Mouse (Mus musculus): Measurements from ENCODE around the gene Ulk3. TPM values are rescaled to one million over a fixed set of nuclear protein-coding genes. Genes with fewer than 3 reads are reported as not detected.

Ulk3 gene
- polyA plus RNA-seq, 1 experiment, result 14.0 TPM

DNA sequence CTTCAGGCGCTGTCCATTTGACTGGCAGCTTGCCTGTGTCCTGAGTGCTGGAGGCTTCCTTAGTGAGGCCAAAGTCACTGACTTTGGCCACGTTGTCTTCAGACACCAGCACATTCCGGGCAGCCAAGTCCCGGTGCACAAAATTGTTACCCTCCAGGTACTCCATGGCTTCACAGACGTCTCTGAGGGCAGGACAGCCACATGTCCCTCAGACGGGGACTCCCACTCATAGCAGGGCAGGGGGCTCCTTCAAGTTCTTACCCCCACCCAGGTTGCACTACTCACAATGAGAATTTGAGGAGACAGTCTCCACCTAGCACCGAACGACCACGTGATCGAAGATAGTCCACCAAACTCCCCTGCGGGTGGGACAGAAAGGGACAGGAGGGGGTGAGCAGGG is 38.6 kb downstream of the Ulk3 start:
- H3K27me3 ChIP-seq (ENCODE audit: control insufficient read depth, insufficient read depth, low read length), result no peaks in the 10 kb centered on the region
- peaks cover 12% of the 10 kb centered on the region for H3K4me1 ChIP-seq (ENCODE audit: control insufficient read depth, insufficient read depth, insufficient read length, low read length)
- H3K36me3 ChIP-seq (ENCODE audit: control insufficient read depth, insufficient read depth, low read length), result peaks cover 63% of the 10 kb centered on the region
- WGBS, result 91% methylated on average over 11 of the region's 11 CpGs
- TF ChIP-seq CTCF (IDR thresholded peaks at IDR 0.05; ENCODE audit: extremely low read depth, insufficient read length, insufficient replicate concordance, low read depth, low read length) (no peak), POLR2A (IDR thresholded peaks at IDR 0.05; ENCODE audit: low read depth, low read length) (no peak)
- H3K4me3 ChIP-seq (ENCODE audit: low read depth, low read length), result no peak overlapping the region
- no peak overlapping the region for H3K27ac ChIP-seq (ENCODE audit: insufficient read depth, low read depth, low read length)

DNA sequence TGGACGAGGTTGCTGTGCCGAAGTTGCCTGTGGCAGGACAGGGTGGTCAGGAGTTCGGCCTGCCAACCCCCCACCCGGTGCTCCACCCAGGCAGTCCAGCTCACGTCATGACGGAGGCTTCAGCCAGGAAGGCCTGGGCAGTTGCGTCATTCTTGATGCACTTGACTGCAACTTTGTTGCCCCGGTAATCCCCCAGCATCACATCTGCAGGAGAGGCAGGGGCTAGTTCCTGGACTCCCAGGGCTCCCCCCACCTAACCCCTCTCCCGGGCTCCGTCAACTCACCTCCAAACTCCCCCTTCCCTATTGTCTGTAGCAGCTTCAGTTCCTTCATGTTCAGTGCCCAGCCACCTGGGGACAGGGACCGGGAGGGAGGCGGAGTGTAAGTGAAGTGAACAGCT is 39.5 kb downstream of the Ulk3 start:
- Histone ChIP-seq H3K27me3 (ENCODE audit: control insufficient read depth, insufficient read depth, low read length) (no peaks in the 10 kb centered on the region), H3K36me3 (ENCODE audit: control insufficient read depth, insufficient read depth, low read length) (peaks cover 63% of the 10 kb centered on the region), H3K27ac (ENCODE audit: insufficient read depth, low read depth, low read length) (no peak overlapping the region), H3K4me3 (ENCODE audit: low read depth, low read length) (no peak overlapping the region), H3K4me1 (ENCODE audit: control insufficient read depth, insufficient read depth, insufficient read length, low read length) (peaks cover 16% of the 10 kb centered on the region)
- 90% methylated on average over 12 of the region's 12 CpGs for WGBS
- TF ChIP-seq POLR2A (IDR thresholded peaks at IDR 0.05; ENCODE audit: low read depth, low read length) (no peak), CTCF (IDR thresholded peaks at IDR 0.05; ENCODE audit: extremely low read depth, insufficient read length, insufficient replicate concordance, low read depth, low read length) (no peak)

DNA sequence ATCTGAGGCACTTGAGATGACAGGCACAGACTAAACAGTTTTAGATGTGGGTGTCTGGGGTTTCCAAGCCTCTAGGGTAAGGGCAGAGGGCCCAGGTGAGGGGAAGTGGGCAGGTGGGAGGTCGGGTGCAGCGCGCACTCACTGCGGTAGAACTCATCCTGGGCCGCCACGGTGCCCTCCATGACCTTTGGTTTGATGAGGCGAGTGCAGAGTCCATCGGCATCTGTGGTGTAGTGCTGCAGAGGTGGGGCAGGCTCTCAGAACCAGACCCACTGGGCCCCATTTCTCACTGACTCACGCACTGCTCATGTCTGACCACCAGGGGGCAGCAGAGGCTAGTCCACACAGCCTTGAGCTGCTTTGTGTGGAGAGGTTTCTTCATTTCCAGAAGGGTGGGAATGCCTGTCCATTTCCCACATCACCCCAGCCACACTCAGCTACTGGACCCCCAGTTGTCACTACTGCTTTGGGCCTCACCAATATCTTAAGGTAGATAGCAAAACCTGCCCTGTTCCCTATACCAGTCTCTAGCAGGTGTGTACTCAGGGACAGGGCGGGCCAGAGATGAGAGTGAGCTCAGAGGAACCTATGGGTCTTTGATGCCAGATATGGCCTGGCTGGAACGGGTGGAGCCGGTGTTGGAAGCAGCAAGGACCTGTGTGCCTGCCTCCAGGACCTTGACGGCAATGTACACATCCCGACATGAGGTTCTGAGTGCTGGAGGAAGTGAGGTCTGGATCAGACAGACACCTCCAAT is 40.0 kb downstream of the Ulk3 start:
- Histone ChIP-seq H3K27me3 (ENCODE audit: control insufficient read depth, insufficient read depth, low read length) (no peaks in the 10 kb centered on the region), H3K4me1 (ENCODE audit: control insufficient read depth, insufficient read depth, insufficient read length, low read length) (peaks cover 15% of the 10 kb centered on the region), H3K27ac (ENCODE audit: insufficient read depth, low read depth, low read length) (no peak overlapping the region), H3K36me3 (ENCODE audit: control insufficient read depth, insufficient read depth, low read length) (peaks cover 63% of the 10 kb centered on the region), H3K4me3 (ENCODE audit: low read depth, low read length) (no peak overlapping the region)
- WGBS, result 43% methylated on average over 14 of the region's 14 CpGs
- TF ChIP-seq POLR2A (IDR thresholded peaks at IDR 0.05; ENCODE audit: low read depth, low read length), result no peak
- peak; percentile 96 for TF ChIP-seq CTCF (IDR thresholded peaks at IDR 0.05; ENCODE audit: extremely low read depth, insufficient read length, insufficient replicate concordance, low read depth, low read length)

DNA sequence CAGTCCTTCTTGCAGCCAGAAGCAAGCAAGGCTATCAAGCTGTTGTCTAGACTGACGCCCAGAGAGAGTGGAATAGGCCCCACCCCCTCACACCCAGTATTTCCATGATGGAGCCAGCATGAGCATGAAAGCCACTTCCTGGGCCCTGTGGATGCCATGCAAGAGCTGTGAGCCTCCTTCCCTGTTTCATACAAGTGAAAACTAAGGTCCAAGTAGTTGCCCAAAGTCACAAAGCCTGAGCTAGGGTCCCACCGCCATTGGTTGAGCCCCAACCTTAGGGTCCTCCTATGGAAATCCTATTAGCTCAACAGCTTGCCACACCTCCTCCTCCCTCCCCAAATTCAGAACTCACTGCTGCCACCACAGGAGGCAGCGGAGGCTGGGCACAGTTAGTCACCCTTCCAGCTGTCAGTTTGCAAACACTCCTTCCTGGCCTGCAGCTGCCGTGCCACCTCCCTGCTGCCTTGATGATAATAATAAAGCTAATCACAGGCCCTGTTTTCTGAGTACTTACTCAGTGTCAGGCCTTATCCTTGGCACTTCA is 44.3 kb downstream of the Ulk3 start:
- H3K27me3 ChIP-seq (ENCODE audit: control insufficient read depth, insufficient read depth, low read length), result no peaks in the 10 kb centered on the region
- no peak overlapping the region for H3K4me3 ChIP-seq (ENCODE audit: low read depth, low read length)
- peaks cover 29% of the 10 kb centered on the region for H3K36me3 ChIP-seq (ENCODE audit: control insufficient read depth, insufficient read depth, low read length)
- WGBS, result 25% methylated on average over 4 of the region's 4 CpGs
- H3K4me1 ChIP-seq (ENCODE audit: control insufficient read depth, insufficient read depth, insufficient read length, low read length), result peaks cover 33% of the 10 kb centered on the region
- peak overlapping the region; percentile 15; the same call in 1 of the 2 replicates for H3K27ac ChIP-seq (ENCODE audit: insufficient read depth, low read depth, low read length)
- TF ChIP-seq POLR2A (IDR thresholded peaks at IDR 0.05; ENCODE audit: low read depth, low read length), result no peak
- TF ChIP-seq CTCF (IDR thresholded peaks at IDR 0.05; ENCODE audit: extremely low read depth, insufficient read length, insufficient replicate concordance, low read depth, low read length), result no peak

DNA sequence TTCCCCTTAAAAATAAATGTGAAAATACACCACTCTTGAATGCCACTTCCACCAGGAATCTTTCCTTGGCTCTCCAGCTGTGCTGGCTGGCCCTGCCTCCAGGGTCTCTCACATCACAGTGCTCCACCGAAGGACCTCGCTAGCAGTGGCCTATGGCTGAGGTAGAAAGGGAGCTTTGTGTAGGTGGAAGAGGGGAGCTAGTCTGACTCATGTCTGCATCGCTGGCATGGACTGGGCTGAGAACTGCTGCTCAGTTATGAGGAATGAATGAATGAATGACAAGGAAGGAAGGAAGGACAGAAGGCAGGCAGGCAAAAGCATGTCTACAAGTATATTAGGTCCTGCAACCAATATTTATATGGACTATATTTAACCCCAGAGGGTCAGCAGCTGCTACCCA is 48.0 kb downstream of the Ulk3 start:
- Histone ChIP-seq H3K27ac (ENCODE audit: insufficient read depth, low read depth, low read length) (peak overlapping the region; percentile 94), H3K4me1 (ENCODE audit: control insufficient read depth, insufficient read depth, insufficient read length, low read length) (peaks cover 66% of the 10 kb centered on the region), H3K27me3 (ENCODE audit: control insufficient read depth, insufficient read depth, low read length) (no peaks in the 10 kb centered on the region), H3K36me3 (ENCODE audit: control insufficient read depth, insufficient read depth, low read length) (no peaks in the 10 kb centered on the region), H3K4me3 (ENCODE audit: low read depth, low read length) (no peak overlapping the region)
- no peak for TF ChIP-seq CTCF (IDR thresholded peaks at IDR 0.05; ENCODE audit: extremely low read depth, insufficient read length, insufficient replicate concordance, low read depth, low read length)
- no peak for TF ChIP-seq POLR2A (IDR thresholded peaks at IDR 0.05; ENCODE audit: low read depth, low read length)
- 50% methylated on average over 3 of the region's 3 CpGs for WGBS

DNA sequence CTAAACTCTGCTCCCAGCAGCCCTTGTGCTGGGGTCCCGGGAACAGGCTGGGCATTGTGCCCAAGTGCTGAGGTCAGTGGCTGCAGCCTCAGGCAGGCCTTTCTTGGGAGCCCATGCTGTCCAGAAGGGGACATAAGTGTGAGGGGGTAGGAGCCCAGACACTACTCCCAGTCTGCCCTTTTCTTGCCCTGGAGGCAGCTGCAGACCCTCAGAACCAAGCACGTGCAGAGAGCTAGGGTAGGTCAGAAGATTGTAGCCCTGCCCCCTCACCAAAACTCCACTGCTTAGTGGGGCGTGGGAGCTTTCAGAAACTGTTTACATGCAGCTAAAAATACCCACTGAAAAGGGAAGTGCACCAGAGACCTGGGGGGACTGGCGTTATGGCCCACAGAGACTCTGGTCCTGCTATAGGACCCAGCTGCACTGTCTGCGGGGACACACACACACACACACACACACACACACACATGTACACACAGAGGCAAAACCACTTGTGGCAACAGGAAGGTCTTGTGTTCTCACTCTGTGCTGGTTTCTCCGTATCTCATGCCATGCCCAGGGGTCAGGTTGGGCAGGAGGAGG is 48.6 kb downstream of the Ulk3 start:
- Histone ChIP-seq H3K27ac (ENCODE audit: insufficient read depth, low read depth, low read length) (peak overlapping the region; percentile 94), H3K27me3 (ENCODE audit: control insufficient read depth, insufficient read depth, low read length) (no peaks in the 10 kb centered on the region), H3K36me3 (ENCODE audit: control insufficient read depth, insufficient read depth, low read length) (no peaks in the 10 kb centered on the region), H3K4me1 (ENCODE audit: control insufficient read depth, insufficient read depth, insufficient read length, low read length) (peaks cover 70% of the 10 kb centered on the region), H3K4me3 (ENCODE audit: low read depth, low read length) (peak overlapping the region; percentile 27)
- TF ChIP-seq POLR2A (IDR thresholded peaks at IDR 0.05; ENCODE audit: low read depth, low read length), result no peak
- no peak for TF ChIP-seq CTCF (IDR thresholded peaks at IDR 0.05; ENCODE audit: extremely low read depth, insufficient read length, insufficient replicate concordance, low read depth, low read length)
- WGBS, result 6% methylated on average over 6 of the region's 6 CpGs

Measured in small intestine, adult 2 months (tissue).